Mouse (Mus musculus) cerebellum, adult 8-10 months (tissue): ENCODE measurements around the gene Gpr37l1.
"Not testable (repeated sequence)": the region's sequence is repeated elsewhere in the genome, so short reads cannot be mapped to it uniquely, and the experiment has no call there.

ENCODE experiments used
- DNase-seq: peaks from one replicate; pipeline ENCODE4 v3.0.0; 2022

Gene Gpr37l1

DNA sequence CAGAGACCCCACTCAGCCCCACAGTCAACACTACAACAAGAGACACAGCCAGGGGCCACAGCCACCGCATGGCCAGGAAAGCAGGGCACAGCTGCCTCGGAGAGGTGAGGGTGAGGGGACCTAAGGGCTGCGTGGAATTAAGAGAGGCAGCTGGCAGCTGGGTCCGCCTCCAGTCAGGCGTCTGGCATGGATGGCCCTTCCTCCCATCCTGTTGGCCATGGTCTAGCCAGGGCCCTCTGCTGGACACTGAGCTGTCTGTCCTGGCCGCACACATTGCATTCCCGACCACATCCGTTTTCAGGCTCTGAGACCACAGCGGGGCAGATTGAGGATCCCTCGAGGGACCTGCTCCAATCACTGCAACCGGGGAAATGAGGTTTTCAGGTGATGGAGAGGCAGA, at the start of gene Gpr37l1:
TSS of gene Gpr37l1 (minus strand) at position 247 of the 400 bp plus-strand sequence.
- no peak for DNase-seq

DNA sequence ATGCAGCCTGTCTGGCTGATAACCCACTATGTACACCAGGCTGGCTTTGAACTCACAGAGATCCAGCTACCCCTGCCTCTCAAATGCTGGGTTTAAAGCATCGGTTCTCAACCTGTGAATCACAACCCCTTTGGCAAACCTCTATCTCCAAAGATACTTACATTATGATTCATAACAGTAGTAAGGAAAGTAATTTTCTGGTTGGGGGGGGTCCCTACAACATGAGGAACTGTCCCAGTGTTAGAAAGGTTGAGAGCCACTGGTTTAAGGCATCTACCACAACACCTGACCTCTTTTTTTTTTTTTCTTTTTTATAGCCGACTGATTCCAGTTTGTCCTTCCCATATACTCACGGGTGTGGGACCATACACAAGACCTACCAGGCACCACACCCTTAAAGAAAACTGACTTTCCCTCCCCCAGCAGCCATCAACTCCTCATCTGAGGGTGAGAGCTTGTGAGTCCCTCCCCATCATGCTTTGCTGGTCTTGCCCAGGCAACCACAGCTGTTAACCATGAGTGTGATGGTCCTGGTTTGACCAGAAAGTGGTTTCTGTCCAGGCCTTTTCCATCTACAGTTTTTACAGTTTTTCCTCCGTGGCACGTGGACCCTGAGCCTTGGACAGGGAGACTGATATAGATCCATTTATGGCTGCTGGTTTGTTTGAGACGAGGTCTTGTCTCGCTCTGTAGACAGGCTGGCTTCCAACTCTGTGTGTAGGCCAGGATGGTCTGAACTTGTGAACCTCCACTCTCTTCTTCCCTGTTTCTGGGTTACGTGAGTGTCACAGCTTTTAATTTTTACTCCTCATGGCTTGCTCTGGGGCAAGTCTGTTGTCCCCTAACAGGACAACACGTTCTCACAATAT, 46.5 kb upstream of the Gpr37l1 start:
- no peak for DNase-seq

DNA sequence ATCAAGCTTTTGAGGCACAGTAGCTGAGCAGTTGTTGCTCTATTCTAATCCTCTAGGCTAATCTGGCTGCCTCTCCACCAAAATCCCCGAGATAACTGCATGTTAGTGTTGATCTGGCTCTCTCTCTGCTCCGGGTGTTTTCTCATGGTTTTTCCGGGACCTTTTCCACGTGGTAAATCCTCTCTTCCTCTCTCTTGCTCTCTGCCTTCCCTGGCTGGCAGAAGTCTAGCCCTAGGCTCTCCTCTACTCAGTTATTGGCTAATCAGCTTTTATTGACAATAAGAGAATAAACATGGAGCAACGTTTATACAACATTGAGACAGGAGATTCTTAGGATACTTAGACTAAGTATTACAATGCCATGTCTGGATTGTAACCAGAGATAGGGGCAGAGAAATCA, 42.9 kb upstream of the Gpr37l1 start:
- DNase-seq: no peak

DNA sequence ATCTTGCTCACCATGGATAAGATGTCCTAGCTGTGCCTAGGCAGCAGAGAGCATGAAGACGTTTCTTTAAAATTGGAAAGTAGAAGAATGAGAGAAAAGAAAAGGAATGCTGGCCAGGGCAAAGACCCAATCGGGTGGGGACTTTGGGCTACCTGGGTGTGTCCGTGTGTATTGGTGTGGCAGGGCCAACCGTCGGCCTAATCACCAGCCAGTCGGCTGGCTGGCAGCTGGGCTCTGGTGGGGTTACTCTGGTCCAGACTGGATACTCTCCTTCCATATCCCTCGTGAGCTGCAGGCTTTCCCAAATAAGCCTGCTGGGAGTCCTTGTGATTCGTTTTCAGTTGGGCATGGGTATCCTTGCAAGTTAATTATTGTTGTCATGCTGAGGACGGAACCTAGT, 41.2 kb upstream of the Gpr37l1 start:
- DNase-seq: no peak

DNA sequence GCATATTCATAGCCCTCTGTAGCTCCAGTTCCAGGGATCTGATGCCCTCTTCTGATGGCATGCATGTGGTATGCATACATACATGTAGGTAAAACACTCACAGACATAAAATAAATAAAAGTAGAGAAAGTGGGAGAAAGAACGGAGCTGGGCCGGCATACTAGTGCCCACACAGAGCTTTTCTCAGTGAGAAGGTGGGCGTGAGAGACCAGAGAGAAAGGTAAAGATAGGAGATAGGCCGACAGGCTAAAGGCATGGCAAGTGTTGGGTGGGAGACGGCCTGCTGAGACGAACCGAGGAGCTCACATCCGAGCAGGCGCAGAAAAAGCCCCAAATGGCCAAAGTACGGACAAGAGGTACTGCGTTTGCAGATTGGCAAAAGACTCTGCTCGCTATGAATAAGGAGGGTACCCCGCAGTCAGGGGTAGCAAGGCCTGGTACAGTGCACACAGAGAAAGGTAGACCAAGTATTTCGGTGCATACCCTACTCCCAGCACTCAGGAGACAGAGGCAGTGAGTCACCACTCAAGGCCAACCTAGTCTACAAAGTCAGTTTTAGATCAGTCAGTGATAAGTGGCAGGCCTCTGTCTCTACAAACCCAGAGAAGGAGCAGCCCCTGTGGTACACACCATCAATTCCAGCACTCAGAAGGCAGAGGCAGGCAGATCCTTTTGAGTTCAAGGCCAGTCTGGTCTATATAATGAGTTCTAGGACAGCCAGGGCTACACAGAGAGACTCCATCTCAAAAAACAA, 39.3 kb upstream of the Gpr37l1 start:
- no peak for DNase-seq

DNA sequence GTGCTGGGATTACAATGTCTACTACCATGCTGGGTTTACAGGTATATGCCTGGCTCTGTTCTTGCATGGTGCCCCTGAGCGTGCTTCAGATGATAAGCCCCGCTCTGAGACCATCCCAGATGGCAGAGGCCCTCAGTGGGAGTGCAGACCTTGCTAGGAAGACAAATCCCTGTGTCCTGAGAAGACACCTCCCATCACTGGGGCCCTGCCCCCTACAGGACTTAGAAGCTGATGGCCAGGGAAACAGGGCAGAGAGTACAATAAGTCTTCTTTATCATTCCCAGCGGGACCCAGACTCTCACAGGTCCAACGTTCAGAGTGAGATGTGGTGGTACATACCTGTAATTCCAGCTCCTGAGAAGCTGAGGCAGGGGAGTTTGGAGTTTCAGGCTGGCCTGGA, 37.8 kb upstream of the Gpr37l1 start:
- no peak for DNase-seq

DNA sequence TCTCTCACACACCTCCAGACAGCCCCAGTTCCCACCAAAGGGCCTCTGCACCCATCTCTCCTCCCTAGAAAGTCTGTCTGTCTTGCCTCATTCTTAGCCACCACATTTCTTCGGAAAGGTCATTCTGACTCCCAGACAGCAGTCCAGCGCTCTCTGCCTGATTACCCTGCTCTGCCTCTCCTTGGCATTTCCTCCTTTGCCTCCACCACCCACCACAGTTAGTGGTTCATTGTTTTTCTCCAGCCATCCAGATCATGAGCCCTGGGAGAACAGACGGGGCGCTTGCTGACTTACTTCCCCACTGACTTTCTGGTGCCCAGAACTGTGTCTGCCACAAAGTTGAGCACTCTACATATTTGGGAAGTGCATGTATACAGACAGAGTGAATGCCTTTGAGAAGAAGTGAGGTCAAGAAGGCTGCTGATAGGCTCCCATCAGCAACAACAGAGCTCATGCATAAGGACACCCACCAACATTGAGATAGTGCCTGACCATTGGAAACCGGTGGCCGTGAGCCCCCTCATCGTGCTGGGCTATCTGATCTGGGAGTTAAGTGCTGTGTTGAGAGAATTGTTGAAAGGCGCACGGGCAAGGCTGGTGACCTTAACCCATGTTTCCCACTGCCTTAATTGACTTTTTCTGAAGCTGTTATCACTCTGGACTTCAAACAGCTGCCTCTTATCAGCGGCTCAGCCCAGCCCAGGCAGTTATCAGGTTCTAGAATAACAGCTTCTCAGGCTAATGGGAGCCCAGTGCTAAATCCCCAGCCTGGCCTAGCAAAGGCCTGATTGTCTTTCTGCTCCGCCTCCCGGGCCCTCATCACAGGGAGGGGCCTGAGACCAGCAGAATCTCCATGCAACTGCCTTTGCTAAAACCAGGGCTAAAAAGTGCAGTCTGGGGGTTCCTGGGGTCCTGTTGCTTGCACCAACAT, 37.0 kb upstream of the Gpr37l1 start:
- no peak for DNase-seq

DNA sequence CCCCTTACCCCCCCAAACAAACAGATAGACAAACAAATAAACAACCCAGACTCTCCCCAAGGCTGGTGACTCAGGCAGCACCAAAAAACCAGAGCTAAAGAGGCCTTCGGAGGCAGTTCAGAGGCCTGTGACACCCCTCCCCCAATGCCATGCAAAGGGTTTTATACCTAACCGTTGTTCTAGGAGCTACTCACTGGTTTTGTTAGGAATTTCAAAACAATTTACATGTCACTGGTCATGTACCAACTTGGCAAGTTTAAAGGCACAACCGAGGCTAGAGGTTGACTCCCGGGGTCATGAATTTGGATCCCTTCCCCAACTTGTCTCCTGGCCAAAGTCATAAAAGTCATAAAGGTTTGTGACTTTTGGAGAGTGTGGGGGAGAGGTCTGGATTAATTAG, 32.9 kb upstream of the Gpr37l1 start:
- DNase-seq: no peak

DNA sequence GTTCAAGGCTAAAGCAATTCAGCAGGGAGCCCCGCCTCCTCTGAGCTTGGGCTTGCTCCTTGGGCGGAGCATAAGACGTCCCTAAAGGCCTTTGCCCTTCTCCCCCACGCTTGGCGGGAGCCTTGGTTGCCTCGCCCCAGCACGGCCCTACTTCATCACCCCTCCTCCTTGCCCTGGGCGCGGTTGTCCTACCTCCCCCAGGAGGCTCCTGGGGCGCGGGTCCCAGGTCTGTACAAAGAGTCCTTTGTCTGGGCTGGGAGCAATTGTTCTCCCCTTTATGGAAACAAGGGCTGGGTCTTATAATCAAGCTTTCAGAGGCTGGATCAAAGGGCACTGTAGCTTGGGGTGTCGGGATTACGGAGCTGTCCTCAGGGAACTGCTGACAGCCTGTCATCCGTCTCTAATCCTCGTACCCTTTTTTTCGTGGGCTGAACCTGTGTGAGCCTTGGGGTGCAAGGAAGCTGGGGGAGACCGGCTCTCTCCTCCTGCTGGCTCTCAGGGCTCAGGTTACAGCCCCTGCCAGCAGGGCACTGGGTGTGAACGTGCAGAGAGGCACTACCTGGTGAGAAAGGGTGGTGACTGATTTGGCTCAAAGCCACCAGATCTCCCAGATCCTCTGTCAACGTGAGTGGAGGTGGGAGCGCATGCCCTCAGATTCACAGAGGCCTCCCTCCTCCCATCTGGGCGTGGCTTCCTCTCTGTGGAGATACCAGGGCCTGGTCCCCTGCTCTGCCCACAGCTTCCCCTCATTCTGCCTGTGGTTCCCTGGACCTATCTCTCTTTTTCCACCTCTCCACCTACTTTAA, 31.7 kb upstream of the Gpr37l1 start:
- no peak for DNase-seq

DNA sequence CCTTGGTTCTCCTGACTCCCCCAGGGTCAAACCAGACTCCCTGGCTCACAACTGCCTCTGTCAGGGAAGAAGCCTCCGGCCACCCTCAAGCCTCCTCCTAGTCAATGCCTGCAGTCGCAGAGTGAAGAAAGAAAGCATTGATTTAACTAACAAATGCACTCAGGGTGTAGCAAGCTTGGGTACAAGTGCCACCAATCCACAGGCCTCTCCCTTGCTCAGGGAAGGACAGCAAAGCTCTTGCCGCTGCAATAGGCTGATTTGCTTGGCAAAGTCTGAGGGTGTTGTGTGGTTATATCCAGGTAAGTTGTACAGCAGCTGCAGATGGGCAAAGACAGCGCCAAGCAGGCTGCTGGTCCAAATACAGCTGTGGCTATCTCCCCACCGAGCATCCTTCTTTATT, 30.9 kb upstream of the Gpr37l1 start:
- no peak for DNase-seq

DNA sequence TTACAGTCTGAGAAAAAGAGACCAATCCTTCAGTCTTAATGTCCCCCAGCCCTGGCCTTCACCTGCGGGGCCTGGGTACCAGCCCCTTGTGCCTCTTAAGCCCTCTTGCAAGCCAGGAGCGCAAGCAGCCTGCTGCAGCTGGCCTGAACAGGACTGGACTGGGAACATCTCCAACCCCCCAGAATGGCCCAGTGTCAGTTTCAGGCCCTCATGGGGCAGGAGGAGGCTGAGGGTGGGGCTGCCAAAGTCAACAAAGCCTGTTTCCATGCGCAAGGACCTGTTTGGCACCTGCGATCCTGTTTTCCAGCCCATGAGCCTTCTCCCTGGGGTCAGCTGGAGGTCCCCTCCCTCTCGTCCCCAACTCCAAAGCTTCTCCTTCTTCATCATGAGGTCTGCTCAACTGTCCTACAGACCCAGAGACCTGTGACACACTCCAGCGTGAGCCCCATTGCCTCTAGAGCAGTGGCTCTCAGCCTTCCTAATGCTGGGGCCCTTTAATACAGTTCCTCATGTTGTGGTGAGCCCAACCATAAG, 28.5 kb upstream of the Gpr37l1 start:
- no peak for DNase-seq

DNA sequence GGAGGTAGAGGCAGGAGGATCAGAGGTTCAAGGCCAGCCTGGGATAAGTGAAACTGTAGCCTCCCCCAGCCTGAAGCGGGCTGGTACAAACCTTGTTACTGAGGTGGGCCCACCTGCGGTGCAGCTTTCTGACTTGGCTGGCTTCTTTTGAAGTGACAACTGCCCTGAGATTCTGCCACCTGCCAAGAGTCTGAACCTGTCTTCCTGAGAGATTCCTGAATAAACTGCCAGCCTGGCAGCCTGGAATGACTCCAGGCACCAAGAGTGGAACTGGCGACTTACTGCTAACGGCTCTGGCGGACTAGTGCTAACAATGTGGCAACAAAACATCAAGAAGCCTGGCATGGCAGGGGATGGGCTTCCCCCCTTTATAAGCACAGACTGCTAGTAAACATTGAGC, 26.9 kb upstream of the Gpr37l1 start:
- peak; percentile 32 for DNase-seq

DNA sequence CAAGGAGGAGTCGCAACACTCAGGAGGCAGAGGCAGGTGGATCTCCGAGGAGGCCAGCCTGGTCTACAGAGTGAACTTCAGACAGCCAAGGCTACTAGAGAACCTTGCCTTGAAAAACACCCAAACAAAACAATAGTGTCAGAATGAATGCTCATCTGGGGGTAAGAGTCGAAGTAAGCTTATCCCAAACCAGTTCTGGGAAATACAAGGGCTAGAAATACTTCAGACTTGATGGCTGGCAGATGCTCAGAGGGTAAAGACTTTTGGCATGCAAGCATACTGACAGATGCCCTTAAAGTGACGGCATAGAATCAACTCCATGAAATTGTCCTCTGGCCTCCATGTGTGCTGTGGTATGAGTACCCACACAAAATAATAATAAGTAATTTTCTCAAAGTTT, 21.7 kb upstream of the Gpr37l1 start:
- no peak for DNase-seq

DNA sequence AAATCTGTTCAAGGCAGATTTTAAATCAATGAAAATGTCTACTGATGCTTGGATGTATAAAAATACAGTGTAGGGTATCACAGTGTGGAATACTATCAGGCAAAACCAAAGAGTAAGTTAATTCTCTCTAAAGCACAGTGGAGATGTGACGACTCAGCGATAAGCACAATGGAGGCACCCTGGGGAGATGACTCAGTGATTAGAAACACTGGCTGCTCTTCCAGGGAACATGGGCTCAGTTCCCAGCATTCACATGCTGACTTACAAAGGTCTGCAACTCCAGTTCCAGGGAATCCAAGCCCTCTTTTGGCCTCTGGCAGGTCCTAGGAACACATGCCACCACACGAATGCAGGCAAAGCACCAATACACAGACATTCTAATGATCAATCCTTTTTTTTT, 20.7 kb upstream of the Gpr37l1 start:
- no peak for DNase-seq

DNA sequence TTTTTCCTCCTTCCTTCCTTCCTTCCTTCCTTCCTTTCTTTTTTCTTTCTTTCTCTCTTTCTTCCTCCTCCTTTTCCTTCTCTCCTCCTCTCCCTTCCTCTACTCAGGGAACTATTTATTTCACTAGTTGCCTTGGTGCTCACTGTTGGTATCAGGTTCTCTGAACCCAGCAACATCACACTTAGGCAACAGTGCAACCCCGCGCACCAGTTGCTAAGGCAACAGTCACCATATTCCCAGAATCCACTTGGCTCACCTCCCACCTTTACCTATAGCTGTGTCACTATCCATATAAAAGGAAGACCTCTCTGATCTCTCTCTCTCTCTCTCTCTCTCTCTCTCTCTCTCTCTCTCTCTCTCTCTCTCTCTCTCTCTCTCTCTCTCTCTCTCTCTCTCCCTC, 19.5 kb upstream of the Gpr37l1 start:
- DNase-seq: not testable (repeated sequence)

DNA sequence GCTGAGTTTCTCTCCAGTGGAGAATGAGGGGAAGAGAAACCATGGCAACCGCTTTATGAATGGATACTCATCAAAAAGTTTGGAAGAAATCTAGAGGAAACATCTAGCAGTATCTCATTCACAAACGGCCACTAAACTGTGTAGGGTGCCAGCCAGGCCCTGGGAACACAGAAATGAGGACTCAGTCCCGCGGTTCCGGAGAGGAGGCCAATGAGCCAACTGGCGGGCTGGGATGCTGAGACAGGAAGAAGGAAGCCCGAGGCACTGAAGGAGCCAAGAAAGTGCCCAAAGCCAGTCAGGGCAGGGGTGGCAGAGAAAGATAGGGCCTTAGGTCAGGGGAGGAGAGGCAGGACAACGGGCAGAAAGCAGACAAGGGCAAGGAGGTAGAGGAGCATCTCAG, 18.9 kb upstream of the Gpr37l1 start:
- DNase-seq: no peak

DNA sequence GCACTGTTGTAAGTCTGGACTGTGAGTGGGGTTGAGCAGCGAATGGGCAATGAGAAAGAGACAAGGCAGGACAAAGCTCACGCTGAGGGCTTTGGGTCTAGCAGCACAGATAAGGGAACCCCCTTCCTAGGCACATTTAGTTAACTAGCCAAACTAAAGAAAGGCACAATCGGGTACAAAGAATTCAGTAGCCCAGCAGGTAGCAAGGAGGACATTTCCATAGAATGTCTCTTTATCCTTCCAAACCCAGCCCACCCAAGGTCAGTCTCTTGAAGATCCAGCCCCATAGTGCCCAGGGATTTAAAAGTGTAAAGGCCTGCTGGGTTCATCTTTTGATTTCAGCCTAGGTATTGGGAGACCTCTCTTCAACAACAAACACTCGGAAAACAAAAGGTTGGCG, 18.5 kb upstream of the Gpr37l1 start:
- no peak for DNase-seq

DNA sequence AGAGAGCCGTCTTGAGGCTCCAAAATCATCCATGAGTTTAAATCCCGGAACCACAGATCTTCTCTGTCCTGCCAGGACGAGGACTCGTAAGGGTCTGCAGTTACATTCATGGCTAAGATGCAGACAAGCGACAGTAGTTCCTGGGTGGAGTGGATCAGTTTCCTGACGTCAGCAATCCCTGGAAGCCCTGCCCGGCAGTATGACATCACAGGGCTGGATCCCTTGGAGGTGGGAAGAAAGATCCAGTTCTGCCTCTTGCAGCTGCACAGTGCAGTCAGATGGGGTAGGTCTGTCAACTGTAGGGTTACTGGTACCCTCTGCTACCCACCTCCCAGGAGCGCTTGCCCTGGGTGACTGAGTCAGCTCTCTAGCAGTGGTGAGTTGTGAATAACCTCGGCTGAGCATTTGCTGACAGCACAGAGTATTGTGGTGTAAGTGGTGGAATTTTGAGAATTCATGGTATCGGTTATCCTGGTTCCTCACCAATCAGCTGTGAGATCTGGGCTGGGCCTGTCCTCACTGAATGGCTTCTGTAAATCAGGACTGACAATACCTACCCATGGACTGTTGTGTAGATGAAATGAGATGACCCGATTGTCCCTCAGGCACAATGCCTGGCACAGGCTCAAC, 16.6 kb upstream of the Gpr37l1 start:
- no peak for DNase-seq

DNA sequence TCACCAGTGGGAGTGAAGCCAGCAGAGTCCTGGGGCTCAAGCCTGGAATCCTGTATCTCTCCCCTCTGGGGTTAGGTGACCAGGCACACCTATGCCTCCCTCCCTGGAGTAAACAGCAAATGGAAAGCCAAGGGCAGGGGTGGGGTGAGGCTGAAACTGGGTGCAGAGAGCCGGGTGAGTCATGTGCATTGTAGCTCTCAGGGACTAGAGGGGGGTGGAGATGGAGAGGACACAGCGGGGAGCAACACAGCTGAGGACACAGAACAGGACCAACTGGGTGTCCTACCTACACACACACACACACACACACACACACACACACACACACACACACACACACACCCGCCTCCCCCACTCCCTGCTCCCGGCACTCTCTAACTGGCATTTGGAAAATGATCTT, 16.0 kb upstream of the Gpr37l1 start:
- no peak for DNase-seq

DNA sequence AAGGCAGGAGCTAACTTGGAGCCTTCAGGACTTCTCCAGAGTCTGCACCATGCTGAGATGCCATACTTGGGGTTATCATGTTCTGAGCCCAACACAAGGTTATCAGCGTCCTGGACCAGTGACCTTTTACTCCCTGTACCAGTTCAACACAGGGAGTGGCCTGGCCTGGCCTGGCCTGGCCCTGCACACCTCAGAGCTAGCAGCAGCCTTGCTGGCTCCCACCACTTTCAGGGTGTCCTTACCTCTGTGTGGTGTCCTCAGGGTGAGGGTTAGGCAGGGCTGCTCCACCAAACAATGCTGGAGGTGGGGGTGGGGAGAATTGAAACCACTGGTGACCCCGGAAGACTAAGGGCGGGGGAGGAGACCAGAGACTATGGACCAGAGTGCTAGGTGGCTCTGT, 15.5 kb upstream of the Gpr37l1 start:
- DNase-seq: no peak

DNA sequence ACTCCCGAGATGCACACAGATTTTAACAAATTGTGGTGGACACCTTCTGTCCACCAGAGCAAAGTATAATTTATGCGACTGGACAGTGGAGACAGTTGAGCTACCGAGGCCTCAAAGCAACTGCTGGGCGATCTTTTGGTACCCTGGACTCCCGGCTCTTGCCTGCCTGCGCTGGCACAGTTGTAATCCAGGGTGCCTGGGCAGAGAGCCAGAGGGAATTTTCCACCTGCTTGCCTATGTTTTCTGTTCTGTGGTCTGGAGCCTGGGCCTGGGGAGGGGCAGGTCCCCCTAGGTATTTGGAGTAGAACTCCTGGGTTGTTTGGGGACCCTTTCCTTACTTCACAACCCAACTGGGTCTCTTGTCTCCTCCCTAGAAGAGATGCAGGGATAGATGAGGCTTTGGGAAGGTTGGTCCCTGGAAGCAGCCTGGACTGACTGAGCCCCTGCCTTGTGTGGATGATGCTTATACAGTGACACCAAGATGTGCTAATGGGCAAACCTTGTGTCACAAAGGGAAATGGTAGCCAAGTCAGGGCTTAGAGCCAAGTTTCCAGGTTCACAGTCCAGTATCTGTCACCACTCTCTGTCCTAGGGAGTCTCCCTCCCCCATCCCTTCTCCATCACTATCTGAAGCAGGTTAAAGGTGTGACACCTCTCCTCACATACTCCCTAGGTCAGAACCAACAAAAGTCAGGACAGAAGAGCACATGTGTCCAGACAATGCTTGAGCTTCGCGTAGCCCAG, 14.6 kb upstream of the Gpr37l1 start:
- no peak for DNase-seq
